Mouse (Mus musculus): ENCODE data around the gene Slc16a10.

The Slc16a10 gene

GRCm38 (mm10) chr10:40141864-40142523 lies at the start of gene Slc16a10:
TSS of gene Slc16a10 (minus strand) at chr10:40142258.
- DNase-seq, result peak; percentile 90

GRCm38 (mm10) chr10:40191338-40191979 lies 49.4 kb upstream of the Slc16a10 start:
- DNase-seq, result no peak

GRCm38 (mm10) chr10:40190871-40191270 lies 48.8 kb upstream of the Slc16a10 start:
- no peak for DNase-seq

GRCm38 (mm10) chr10:40189689-40190088 lies 47.6 kb upstream of the Slc16a10 start:
- no peak for DNase-seq

- DNase-seq, result no peak
Observed at GRCm38 (mm10) chr10:40188831-40189230, 46.8 kb upstream of the Slc16a10 start.

- DNase-seq, result no peak
Observed at GRCm38 (mm10) chr10:40185956-40186355, 43.9 kb upstream of the Slc16a10 start.

- DNase-seq, result no peak
Observed at GRCm38 (mm10) chr10:40180011-40180410, 38.0 kb upstream of the Slc16a10 start.

- DNase-seq, result no peak
Observed at GRCm38 (mm10) chr10:40179142-40179541, 37.1 kb upstream of the Slc16a10 start.

GRCm38 (mm10) chr10:40177323-40177962 lies 35.4 kb upstream of the Slc16a10 start:
- DNase-seq, result peak; percentile 40

- DNase-seq, result no peak
Observed at GRCm38 (mm10) chr10:40172136-40172535, 30.1 kb upstream of the Slc16a10 start.

- DNase-seq, result no peak
Observed at GRCm38 (mm10) chr10:40171211-40171610, 29.2 kb upstream of the Slc16a10 start.

GRCm38 (mm10) chr10:40170141-40170558 lies 28.1 kb upstream of the Slc16a10 start:
- DNase-seq, result no peak

- no peak for DNase-seq
Observed at GRCm38 (mm10) chr10:40169566-40169965, 27.5 kb upstream of the Slc16a10 start.

GRCm38 (mm10) chr10:40169088-40169487 lies 27.0 kb upstream of the Slc16a10 start:
- no peak for DNase-seq

GRCm38 (mm10) chr10:40164421-40165386 lies 22.6 kb upstream of the Slc16a10 start:
- DNase-seq, result peak; percentile 56

- no peak for DNase-seq
Observed at GRCm38 (mm10) chr10:40163914-40164313, 21.9 kb upstream of the Slc16a10 start.

- DNase-seq, result no peak
Observed at GRCm38 (mm10) chr10:40163338-40163737, 21.3 kb upstream of the Slc16a10 start.

- DNase-seq, result no peak
Observed at GRCm38 (mm10) chr10:40161701-40162255, 19.7 kb upstream of the Slc16a10 start.

- no peak for DNase-seq
Observed at GRCm38 (mm10) chr10:40161236-40161635, 19.2 kb upstream of the Slc16a10 start.

- no peak for DNase-seq
Observed at GRCm38 (mm10) chr10:40152550-40152857, 10.4 kb upstream of the Slc16a10 start.

GRCm38 (mm10) chr10:40151852-40152549 lies 9.9 kb upstream of the Slc16a10 start:
- no peak for DNase-seq

- DNase-seq, result no peak
Observed at GRCm38 (mm10) chr10:40149584-40150145, 7.6 kb upstream of the Slc16a10 start.
